Mouse (Mus musculus) lung, embryonic 14.5 days (tissue): ENCODE data around the gene Arid1a. TPM values are rescaled to one million over a fixed set of nuclear protein-coding genes. Genes with fewer than 3 reads are reported as not detected.

ENCODE experiments used
- ATAC-seq: fragments of 200-750 bp; cut with Nextera tagmentation; 2 replicates; pipeline ENCODE4 v1.8.0; 2017; ENCODE audit warnings: mild to moderate bottlenecking, moderate TSS enrichment, moderate library complexity; ENCODE audit not compliant: insufficient read depth
- DNase-seq: peaks from one replicate; pipeline ENCODE4 v3.0.0-alpha.2; 2015
- H3K27ac ChIP-seq: fragments of 300-500 bp; sonication (generic); 2 replicates; pipeline ENCODE4 v1.5.1; 2014; ENCODE audit warnings: low read depth, mild to moderate bottlenecking, moderate library complexity
- H3K27me3 ChIP-seq: fragments of 300-500 bp; sonication (generic); 2 replicates; pipeline ENCODE4 v1.6.1; 2014; ENCODE audit warnings: low read length, control low read depth; ENCODE audit not compliant: insufficient read depth
- H3K36me3 ChIP-seq: fragments of 300-500 bp; sonication (generic); 2 replicates; pipeline ENCODE4 v1.6.1; 2014; ENCODE audit warnings: control low read depth; ENCODE audit not compliant: insufficient read depth
- H3K4me1 ChIP-seq: fragments of 300-500 bp; sonication (generic); 2 replicates; pipeline ENCODE4 v1.6.1; 2014; ENCODE audit warnings: antibody characterized with exemption, control low read depth; ENCODE audit not compliant: insufficient read depth
- H3K4me2 ChIP-seq: fragments of 300-500 bp; sonication (generic); 2 replicates; pipeline ENCODE4 v1.6.1; 2014; ENCODE audit warnings: mild to moderate bottlenecking
- H3K4me3 ChIP-seq: fragments of 300-500 bp; sonication (generic); 2 replicates; pipeline ENCODE4 v1.5.1; 2014; ENCODE audit warnings: low read depth, low read length
- H3K9ac ChIP-seq: fragments of 300-500 bp; sonication (generic); 2 replicates; pipeline ENCODE4 v1.6.1; 2014
- H3K9me3 ChIP-seq: fragments of 300-500 bp; sonication (generic); 2 replicates; pipeline ENCODE4 v1.6.1; 2016; ENCODE audit warnings: low read depth, low read length, control low read depth
- CTCF ChIP-seq: IDR thresholded peaks from 2 replicates; pipeline ENCODE4 v1.5.1; 2016; ENCODE audit warnings: antibody characterized with exemption, low read depth
- WGBS: fragments of 180-500 bp; shearing (Covaris S2); extraction: QIAGEN DNeasy Blood & Tissue Kit; methylation state at CpG from one replicate; pipeline ENCODE4 v1.1.7; 2014; 5-methylcytosine and 5-hydroxymethylcytosine counted together
- polyA plus RNA-seq: library from polyadenylated mRNA; unstranded; fragments of >200 nt; fragmentation: Nextera tagmentation; extraction: Ambion mirVana; gene quantifications from 2 replicates; pipeline ENCODE4 v1.2.1, GENCODE M21; 2014

The Arid1a gene
- polyA plus RNA-seq, 1 experiment from 2014 or later = 44.7 TPM

DNA sequence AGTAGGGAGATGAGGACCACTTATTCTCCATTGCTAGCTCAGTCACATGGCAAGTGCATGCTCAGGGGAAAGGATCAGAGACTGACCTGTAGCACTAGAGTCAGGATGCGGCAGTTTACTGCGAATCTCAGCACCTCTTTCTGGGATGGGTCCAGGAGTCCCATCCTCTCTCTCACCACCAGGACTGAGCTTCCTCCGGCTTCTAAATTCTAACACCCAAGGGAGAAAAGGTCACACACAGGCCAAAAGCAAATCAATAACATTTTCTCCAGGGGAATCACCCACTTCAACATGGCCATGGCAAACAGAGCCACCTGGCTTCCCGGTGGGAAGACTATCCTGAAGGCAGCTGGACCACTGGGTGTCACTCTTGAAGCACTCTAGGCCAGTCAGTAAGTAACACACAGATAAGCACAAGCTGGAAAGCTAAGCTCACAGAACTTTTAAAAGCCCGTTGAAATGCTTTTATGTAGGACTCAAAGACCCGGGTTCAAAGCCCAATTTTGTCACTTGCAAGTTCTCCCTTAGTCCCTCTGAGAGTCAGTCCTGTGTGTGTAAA, 86.8 kb downstream of the Arid1a start:
- H3K36me3 ChIP-seq = 0 out of 2 replicates have a peak, but pooled peaks cover 17% of the 10 kb centered on the region
- no peak overlapping the region for H3K9ac ChIP-seq
- no peak overlapping the region for H3K4me2 ChIP-seq
- peaks cover 18% of the 10 kb centered on the region for H3K4me1 ChIP-seq
- 44% methylated on average over 6 of the region's 6 CpGs for WGBS
- H3K27ac ChIP-seq = no peak overlapping the region
- no peak overlapping the region for H3K4me3 ChIP-seq
- H3K9me3 ChIP-seq = no peaks in the 10 kb centered on the region
- peak; percentile 47 for TF ChIP-seq CTCF
- ATAC-seq (no peak), DNase-seq (peak; percentile 57)
- H3K27me3 ChIP-seq = no peaks in the 10 kb centered on the region

DNA sequence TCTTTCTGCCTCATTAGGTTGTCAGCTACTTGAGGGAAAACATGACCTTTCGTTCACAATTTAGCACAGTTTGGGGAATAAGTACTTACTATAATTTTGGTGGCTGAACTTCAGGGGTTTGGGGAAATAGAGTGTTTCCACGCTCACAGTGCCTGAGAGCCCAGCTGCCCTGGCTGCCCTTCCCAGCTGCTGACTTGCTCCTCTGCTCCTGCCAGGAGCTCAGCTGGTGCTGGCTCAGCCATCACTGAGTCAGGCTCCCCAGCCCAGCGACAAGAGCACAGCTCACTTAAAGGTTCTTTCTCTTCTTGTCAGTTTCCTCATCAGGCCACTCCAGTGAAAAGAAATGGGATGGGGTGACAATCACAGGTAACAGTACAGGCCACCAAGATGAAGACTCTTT, 88.0 kb downstream of the Arid1a start:
- no peak overlapping the region for H3K9ac ChIP-seq
- no peak for ATAC-seq

DNA sequence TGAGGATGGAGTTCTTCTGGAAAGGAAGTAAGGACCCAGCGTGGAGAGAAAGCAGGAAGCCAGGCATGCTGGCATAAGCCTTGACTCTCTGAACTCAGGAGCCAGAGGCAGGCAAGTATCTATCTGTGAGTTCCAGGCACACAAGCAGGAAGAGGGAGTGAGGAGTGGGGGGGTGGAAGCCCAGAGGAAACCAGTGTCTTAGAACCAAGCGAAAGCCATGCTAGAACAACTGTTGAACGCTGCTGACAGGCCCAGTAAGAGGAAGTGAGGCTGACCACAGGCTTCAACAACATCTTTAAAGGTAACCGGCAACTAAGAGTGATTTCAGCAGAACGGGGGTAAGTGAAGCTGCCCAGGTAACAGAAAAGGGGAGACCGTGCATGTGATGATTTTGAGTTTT, 90.4 kb downstream of the Arid1a start:
- 76% methylated on average over 6 of the region's 6 CpGs for WGBS
- Histone ChIP-seq H3K36me3 (peaks cover 31% of the 10 kb centered on the region; the same call in 1 of the 2 replicates), H3K27ac (no peak overlapping the region)

More for the DNA sequence above, 88.0 kb downstream of the Arid1a start:
- no peak for DNase-seq
- no peak for TF ChIP-seq CTCF
- Histone ChIP-seq H3K36me3 (peaks cover 21% of the 10 kb centered on the region; the same call in 1 of the 2 replicates), H3K27me3 (no peaks in the 10 kb centered on the region), H3K4me2 (no peak overlapping the region), H3K27ac (no peak overlapping the region), H3K4me3 (no peak overlapping the region), H3K9me3 (no peaks in the 10 kb centered on the region), H3K4me1 (peaks cover 9% of the 10 kb centered on the region)
- WGBS = 67% methylated on average over 3 of the region's 3 CpGs

DNA sequence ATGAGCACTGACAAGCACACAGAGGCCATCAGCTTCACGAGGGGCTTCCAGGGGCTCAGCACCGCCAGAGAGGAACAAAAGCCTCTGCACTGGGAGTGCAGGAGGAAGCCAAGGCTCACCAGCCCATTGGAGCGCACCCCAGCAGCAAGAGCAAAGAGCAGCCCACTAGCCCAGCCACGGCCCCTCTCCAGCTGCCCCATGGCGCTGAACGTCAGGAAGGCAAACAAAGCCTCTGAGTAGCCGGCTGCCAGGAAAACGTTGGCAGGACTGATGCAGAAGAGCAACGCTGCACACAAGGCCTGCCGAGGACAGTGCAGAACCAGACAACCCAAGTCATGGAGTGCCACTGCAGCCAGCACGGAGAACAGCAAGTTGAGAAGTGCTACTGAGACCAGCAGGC, 91.5 kb downstream of the Arid1a start:
- Histone ChIP-seq H3K9ac (peak overlapping the region; percentile 17; the same call in 1 of the 2 replicates), H3K4me1 (peaks cover 12% of the 10 kb centered on the region), H3K4me3 (no peak overlapping the region), H3K4me2 (no peak overlapping the region), H3K27ac (peak overlapping the region; percentile 36; the same call in 1 of the 2 replicates), H3K9me3 (no peaks in the 10 kb centered on the region), H3K36me3 (peaks cover 31% of the 10 kb centered on the region; the same call in 1 of the 2 replicates), H3K27me3 (no peaks in the 10 kb centered on the region)
- DNase-seq (no peak), ATAC-seq (no peak)
- WGBS = 39% methylated on average over 11 of the region's 11 CpGs
- no peak for TF ChIP-seq CTCF

More for the DNA sequence above, 90.4 kb downstream of the Arid1a start:
- ATAC-seq (no peak), DNase-seq (no peak)
- Histone ChIP-seq H3K9me3 (no peaks in the 10 kb centered on the region), H3K4me2 (no peak overlapping the region), H3K4me1 (peaks cover 7% of the 10 kb centered on the region; the same call in 1 of the 2 replicates), H3K27me3 (no peaks in the 10 kb centered on the region), H3K9ac (no peak overlapping the region), H3K4me3 (no peak overlapping the region)
- TF ChIP-seq CTCF = no peak

DNA sequence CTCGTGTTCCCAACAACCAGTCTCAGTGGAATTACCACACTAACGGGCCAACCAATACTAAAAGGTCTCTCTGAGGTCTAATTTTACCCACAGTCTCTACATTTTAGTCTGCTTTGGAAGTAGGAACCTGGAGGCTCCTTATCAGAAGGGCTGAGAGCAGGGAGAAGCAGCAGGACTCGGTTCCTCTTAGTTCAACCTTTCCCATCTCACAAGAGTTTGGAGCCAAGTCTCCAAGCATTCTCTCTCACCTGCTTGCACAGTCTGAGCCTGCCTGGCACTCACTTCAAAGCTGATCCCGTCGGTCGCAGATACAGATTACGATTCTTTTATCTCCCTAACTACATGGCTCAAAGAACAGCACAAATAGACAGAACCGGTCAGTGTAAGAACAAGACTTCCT, 93.6 kb downstream of the Arid1a start:
- Histone ChIP-seq H3K27ac (no peak overlapping the region), H3K9ac (no peak overlapping the region), H3K9me3 (no peaks in the 10 kb centered on the region), H3K4me2 (no peak overlapping the region), H3K4me1 (peaks cover 25% of the 10 kb centered on the region), H3K36me3 (peaks cover 27% of the 10 kb centered on the region; the same call in 1 of the 2 replicates), H3K27me3 (no peaks in the 10 kb centered on the region), H3K4me3 (no peak overlapping the region)
- WGBS = 74% methylated on average over 8 of the region's 8 CpGs
- ATAC-seq (no peak), DNase-seq (no peak)
- no peak for TF ChIP-seq CTCF

DNA sequence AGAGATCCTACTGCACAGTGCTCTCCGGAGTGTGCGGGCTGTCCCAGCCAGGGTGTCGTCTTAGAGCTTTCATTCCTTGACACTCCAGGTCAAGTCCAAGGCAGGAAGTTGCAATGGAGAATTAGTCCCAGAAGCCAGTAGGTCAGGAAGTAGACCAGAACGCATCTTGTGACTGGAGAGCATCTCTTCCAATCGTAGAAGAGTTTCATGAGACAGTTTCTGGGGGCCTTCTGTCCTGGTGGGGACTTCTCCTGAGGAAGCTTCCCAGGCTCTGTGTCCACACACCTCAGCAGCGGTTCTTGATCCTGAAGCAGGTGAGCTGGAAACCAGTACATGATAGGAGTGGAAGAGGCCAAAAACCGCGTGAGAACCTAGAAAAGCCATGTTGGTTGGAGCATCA, 94.1 kb downstream of the Arid1a start:
- Histone ChIP-seq H3K9me3 (no peaks in the 10 kb centered on the region), H3K4me3 (no peak overlapping the region), H3K4me1 (peaks cover 25% of the 10 kb centered on the region), H3K36me3 (peaks cover 22% of the 10 kb centered on the region; the same call in 1 of the 2 replicates), H3K27me3 (no peaks in the 10 kb centered on the region), H3K4me2 (no peak overlapping the region), H3K27ac (no peak overlapping the region), H3K9ac (no peak overlapping the region)
- WGBS = 87% methylated on average over 8 of the region's 8 CpGs
- ATAC-seq (no peak), DNase-seq (no peak)
- no peak for TF ChIP-seq CTCF

DNA sequence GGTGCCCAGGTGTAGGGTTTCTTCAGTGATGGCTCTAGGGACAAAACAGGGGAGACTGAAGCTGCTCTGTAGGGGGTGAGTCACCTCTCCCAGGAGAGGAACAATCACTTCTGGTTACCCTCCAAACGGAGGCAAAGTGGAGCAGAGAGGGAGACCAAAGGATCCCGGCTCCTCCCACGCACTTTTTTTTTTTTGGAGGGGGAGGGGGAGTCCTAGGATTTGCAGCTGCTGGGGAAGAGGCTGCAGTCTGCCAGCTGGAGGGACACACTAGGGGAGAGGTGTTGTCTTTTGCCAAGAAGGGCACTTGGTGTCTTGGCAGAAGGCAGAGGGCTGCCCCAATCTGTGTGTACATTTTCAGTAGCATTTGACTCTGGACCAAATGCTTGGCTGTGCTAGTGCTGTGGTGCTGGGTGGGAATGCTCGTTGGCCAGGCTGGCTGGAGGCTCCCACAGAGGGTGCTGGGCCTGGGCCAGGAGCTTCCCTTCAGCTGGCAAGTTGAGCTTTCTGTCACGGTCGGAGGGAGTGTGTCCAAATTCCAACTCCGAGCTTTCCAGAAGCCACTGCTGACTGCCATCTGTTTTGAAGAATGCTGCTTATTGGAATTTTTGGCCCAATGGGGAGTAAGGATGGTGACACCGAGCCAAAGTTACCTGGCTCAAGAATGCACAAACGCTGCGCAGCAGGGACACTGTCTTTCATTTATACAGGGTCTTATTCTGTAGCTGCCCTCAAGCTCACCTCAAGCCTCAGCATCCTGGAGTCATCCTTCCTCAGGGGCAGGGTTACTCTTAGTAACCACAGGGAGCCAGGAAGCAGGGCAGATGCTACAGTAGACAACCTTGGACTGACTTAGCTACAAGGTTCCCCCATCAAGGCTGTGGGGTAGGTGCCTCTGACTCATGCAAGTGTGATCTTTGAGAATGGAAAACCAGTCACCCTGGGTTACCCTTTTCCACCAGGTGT, 96.1 kb downstream of the Arid1a start:
- ATAC-seq (peak; percentile 88), DNase-seq (peak; percentile 92)
- H3K27me3 ChIP-seq = no peaks in the 10 kb centered on the region
- H3K9ac ChIP-seq = peak overlapping the region; percentile 50
- H3K4me2 ChIP-seq = peak overlapping the region; percentile 71
- peaks cover 25% of the 10 kb centered on the region for H3K4me1 ChIP-seq
- peak overlapping the region; percentile 98 for H3K27ac ChIP-seq
- no peaks in the 10 kb centered on the region for H3K9me3 ChIP-seq
- WGBS = 7% methylated on average over 10 of the region's 10 CpGs
- H3K4me3 ChIP-seq = peak overlapping the region; percentile 34
- TF ChIP-seq CTCF = no peak
- peaks cover 13% of the 10 kb centered on the region; the same call in 1 of the 2 replicates for H3K36me3 ChIP-seq
